Mouse (Mus musculus) cerebral cortex, adult 2 months (tissue): Measurements from ENCODE around the gene Dst.

Experiments used
- WGBS: fragments of 180-500 bp; shearing (Covaris S2); methylation state at CpG from one replicate; pipeline ENCODE4 v1.1.7; 2018; 5-methylcytosine and 5-hydroxymethylcytosine counted together

The Dst gene

DNA sequence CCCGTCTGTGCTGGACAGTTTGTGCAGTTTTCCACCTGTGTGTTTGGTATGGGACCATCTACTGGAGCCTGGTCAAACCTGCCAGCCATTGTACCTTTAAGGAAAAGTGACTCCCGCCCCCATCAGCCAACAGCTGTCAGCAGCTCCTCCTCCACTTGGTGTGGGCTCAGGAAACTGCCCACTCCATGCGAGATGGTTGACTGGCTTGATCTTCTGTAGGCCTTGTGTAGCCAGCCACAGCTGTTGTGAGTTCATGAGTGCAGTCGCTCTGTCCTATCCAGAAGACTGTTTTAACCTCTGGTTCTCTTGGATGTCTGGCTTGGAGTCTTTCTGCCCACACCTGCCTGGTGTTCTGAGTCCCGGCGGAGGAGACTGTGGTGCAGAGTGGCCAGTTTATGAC is 117.9 kb downstream of the Dst start:
- 77% methylated on average over 6 of the region's 6 CpGs for WGBS

GRCm38 (mm10) chr1:34028722-34029121 is 120.7 kb downstream of the Dst start:
- 45% methylated on average over 5 of the region's 5 CpGs for WGBS

DNA sequence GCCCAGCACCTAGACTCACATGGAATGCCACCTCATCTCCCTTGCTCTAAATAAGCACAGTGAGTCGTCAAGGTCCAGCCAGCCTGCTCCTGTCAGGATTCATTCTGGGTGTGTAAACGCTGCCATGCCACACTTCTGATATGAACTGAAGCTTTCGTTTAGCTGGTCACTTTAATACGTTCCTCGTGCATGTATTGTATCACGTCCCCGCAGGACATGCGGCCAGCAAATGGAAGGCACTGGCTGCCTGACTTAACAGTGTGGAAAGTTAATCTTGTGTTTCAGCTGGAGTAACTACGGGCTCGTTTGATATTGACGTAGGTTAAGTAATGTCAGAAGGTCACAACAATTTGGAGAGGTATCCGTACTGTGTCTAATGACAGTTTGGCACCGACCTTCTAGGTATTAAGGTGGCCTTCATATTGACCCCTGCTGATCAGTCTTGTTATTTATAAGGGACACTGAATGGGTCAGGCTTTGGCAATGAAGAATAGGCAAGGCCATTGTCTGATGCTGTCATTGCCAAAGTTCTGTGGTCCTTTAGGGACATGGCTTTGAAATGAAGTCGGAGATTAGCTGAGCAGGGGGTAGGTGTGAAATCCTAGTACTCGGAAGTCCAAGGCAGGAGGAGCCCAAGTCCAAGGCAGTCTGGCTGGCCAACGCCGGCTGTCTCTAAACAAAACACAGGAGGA is 122.5 kb downstream of the Dst start:
- 82% methylated on average over 17 of the region's 17 CpGs for WGBS

DNA sequence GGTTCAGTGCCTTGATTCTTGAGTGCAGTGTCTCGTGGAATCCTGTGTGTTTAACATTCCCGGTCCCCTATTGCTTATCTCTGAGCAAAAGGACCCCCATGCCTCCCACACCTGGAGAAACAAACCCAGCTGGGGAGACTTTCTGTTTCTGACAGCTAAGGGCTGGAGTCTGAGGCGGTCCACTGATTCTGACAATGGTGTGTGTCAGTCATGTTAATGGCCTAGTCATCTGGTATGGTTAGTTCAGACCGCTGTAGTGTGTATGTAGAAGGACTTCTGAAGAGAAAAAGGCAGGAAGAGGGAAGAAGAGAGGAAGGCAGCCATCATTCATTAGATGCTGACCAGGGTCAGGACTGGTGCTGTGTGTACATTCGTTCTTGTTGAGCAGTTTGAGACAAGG is 125.0 kb downstream of the Dst start:
- 84% methylated on average over 5 of the region's 5 CpGs for WGBS

- 80% methylated on average over 1 of the region's 1 CpGs for WGBS
Observed at GRCm38 (mm10) chr1:34033478-34033877, 125.5 kb downstream of the Dst start.

- 61% methylated on average over 3 of the region's 3 CpGs for WGBS
Observed at GRCm38 (mm10) chr1:34033958-34034357, 125.9 kb downstream of the Dst start.

- 70% methylated on average over 12 of the region's 12 CpGs for WGBS
Observed at GRCm38 (mm10) chr1:34036111-34036510, 128.1 kb downstream of the Dst start.

GRCm38 (mm10) chr1:34038571-34038970 is 130.5 kb downstream of the Dst start:
- WGBS: 87% methylated on average over 7 of the region's 7 CpGs

DNA sequence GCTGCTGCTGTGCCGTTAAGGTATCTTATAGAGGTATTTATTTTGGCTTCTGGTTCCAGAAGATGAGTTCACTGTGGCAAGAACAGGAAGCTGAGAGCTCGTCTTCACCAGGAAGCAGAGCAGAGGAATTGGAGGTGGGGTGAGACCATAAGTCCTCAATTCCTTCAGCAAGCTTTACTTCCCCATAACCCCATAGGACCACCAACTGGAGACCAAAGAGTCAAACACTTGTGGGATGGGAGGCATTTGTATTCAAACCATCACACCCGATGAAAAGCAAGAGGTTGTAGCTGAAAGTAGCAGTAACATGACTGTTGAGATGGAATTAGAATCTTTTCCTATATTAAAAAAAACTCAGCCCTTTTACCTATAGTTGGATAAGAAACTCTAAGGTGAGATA is 132.0 kb downstream of the Dst start:
- WGBS: 47% methylated on average over 3 of the region's 3 CpGs

DNA sequence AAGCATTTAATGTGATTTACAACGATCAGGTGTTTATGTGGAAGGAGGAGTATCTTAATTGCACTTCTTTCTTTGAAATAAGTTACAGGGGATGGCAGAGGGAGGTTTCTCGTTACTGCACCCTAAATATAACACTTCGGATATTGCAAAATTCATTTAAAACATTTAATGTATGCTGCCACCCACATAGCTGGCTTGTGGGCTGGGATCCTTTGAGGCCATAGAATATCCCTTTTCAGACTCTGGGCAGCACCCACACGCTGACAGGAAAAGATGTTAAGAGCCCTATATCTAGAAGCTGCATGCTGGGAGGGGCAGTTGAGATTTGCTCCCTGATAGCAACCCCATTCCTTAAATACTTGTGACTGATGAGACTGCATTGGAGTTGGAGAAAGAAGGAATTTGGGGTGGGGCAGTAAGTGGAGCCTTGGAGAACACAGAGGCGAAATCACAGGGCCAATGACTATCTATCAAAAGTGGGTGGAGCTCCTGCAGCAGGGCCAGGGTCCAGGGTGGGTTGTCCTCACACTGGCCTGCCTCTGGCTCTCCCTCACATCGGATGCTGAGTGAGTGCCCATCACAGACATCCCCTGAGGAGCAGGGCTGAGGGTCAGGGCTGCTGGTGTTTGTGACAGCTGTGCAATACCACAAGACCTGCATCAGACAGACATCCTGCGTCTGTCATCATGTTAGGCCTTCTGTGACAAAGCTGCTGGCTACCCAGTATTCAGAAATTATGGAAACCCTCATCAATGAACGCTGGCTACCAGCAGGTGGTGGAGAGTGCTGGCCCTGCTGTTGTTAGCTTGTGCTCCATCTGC is 133.1 kb downstream of the Dst start:
- 35% methylated on average over 8 of the region's 8 CpGs for WGBS

GRCm38 (mm10) chr1:34042299-34042698 is 134.3 kb downstream of the Dst start:
- WGBS: 59% methylated on average over 3 of the region's 3 CpGs

- WGBS: 67% methylated on average over 8 of the region's 8 CpGs
Observed at GRCm38 (mm10) chr1:34043327-34043726, 135.3 kb downstream of the Dst start.

DNA sequence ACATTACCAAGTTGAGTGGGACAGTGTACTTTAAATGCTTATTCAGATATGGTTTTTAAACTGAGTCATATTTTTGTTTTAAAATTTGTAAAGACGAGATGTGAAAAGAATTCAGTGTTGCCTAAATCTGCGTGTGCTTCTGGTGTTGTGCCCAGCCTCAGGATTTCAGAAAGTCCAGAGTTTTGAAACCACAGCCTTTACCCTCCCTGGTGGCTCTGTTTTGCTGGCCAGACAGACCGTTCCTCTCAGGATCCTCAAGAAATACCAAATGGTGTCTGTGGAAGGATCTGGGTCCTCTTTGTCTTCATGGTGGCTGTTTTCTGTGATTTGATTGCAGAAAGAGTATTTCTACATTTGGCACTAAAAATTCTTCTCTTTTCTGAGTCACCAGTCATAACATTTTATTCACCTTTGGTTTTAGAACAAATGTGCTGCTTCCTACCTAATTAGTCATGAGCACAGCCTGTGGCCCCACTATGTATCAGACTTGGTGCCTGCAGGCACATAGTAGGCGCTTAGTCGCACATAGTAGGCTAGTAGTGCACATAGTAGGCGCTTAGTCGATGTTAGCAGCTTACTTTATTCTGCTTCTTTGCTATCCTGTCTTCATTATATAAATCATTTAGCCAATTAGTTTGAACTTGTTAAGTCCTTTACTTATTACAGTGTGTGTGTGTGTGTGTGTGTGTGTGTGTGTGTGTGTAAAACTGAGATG is 136.0 kb downstream of the Dst start:
- 66% methylated on average over 7 of the region's 7 CpGs for WGBS

- 39% methylated on average over 3 of the region's 3 CpGs for WGBS
Observed at GRCm38 (mm10) chr1:34044675-34045074, 136.7 kb downstream of the Dst start.

DNA sequence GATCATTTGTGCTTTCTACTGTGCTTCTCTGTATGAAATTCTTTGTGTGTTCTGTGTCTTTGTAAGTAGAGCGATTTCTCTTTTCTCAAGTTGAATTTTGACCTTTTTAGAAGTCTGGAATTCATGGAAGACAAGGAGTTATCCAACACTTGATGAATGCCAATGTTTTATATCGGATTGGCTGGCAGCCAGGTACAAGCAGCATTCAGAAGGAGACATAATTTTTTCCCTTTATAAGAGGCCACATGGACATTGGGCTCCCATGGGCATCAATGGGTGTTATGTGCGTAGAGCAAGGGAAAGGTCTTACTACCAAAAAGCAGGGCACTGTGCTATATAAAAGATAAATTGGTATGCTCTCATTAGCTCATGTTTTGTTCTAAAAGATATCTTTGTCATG is 139.3 kb downstream of the Dst start:
- 75% methylated on average over 3 of the region's 3 CpGs for WGBS

- WGBS: 65% methylated on average over 3 of the region's 3 CpGs
Observed at GRCm38 (mm10) chr1:34051251-34051650, 143.2 kb downstream of the Dst start.

GRCm38 (mm10) chr1:34052422-34052821 is 144.4 kb downstream of the Dst start:
- 67% methylated on average over 5 of the region's 5 CpGs for WGBS

GRCm38 (mm10) chr1:34054970-34055369 is 146.9 kb downstream of the Dst start:
- 60% methylated on average over 10 of the region's 10 CpGs for WGBS

- 84% methylated on average over 14 of the region's 14 CpGs for WGBS
Observed at GRCm38 (mm10) chr1:34056658-34057057, 148.6 kb downstream of the Dst start.

- 58% methylated on average over 12 of the region's 12 CpGs for WGBS
Observed at GRCm38 (mm10) chr1:34059231-34059630, 151.2 kb downstream of the Dst start.

DNA sequence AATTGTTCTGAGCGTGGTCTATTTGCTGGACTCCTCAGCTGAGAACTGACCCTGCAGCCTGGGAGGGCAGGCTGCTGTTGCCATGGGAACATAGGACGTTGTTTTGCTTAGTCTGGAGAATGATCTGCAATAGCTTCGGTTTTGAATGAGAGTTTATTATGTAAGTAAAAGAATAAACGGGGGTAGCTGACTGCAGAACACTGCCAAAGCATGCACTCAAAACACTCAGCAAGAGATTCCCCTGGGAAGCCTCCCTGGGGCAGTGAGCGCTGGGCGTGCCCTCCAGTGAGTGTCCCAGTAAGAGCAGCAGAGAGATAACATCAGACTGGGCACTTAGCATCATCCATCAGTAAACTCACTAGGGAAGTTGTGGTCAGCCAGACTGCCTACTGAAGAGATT is 152.4 kb downstream of the Dst start:
- 7% methylated on average over 6 of the region's 6 CpGs for WGBS

DNA sequence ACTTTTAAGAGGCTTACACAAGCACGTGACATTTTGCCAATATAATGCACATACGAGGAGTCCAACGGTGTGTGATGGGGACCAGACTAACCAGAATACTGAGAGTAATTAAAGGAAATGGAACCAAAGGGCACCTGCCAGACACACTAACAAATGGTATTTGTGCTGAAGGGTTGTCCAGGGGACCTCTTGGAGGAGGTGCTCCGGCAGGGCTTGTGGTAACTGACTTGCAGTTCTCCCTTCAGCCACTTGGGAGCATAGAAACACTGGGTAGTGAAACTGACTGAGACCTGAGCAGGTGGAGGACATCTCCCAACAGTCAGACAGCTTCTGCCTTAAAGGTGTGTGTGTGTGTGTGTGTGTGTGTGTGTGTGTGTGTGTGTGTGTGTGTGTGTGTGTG is 153.1 kb downstream of the Dst start:
- WGBS: 27% methylated on average over 4 of the region's 4 CpGs

DNA sequence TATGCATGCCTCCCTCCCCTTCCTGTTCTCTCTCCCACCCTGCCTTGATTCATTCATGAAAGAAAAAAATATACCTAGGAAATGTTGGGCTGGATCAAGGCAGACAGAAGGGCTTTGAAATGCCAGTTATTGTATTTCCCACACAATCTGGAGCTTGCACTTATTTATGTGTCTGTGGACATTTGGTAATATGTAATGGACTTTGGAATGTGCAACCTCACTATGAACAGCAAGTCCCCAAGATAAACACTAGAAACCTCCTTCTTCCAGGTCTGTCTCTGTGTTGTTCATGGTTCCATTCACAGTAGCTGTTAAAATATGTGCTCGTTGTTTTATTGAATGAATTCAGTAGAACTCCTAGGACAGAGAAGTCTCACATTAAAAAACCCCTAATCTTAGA is 153.8 kb downstream of the Dst start:
- 40% methylated on average over 1 of the region's 1 CpGs for WGBS
